Mouse (Mus musculus): Measurements from ENCODE around the gene Clec4f. TPM values are rescaled to one million over a fixed set of nuclear protein-coding genes. Genes with fewer than 3 reads are reported as not detected.

Clec4f gene
- polyA plus RNA-seq, 1 experiment from 2014 or later: 20.6 TPM

Other genes starting within 250 kb of the Clec4f start
- gene Tet3, start 197.1 kb downstream of the Clec4f start, polyA plus RNA-seq (2015; fragmentation: Nextera tagmentation; extraction: Ambion mirVana): 9.3 and 13.7 TPM in 2 replicates
- 24.1 and 24.3 TPM in 2 replicates for gene Dguok, start 149.2 kb downstream of the Clec4f start, polyA plus RNA-seq (2015; fragmentation: Nextera tagmentation; extraction: Ambion mirVana)
- 3.8 and 9.8 TPM in 2 replicates for gene Actg2, start 119.9 kb downstream of the Clec4f start, polyA plus RNA-seq (2015; fragmentation: Nextera tagmentation; extraction: Ambion mirVana)
- 9.6 TPM in 2 replicates for gene Stambp, start 83.5 kb downstream of the Clec4f start, polyA plus RNA-seq (2015; fragmentation: Nextera tagmentation; extraction: Ambion mirVana)
- gene Cd207, start 21.7 kb upstream of the Clec4f start, polyA plus RNA-seq (2015; fragmentation: Nextera tagmentation; extraction: Ambion mirVana): 1.3 and 1.4 TPM in 2 replicates
- not detected in 2 replicates for gene Vax2, start 55.1 kb upstream of the Clec4f start, polyA plus RNA-seq (2015; fragmentation: Nextera tagmentation; extraction: Ambion mirVana)
- not detected in 2 replicates for gene Atp6v1b1, start 86.8 kb upstream of the Clec4f start, polyA plus RNA-seq (2015; fragmentation: Nextera tagmentation; extraction: Ambion mirVana)
- gene Ankrd53, start 106.5 kb upstream of the Clec4f start, polyA plus RNA-seq (2015; fragmentation: Nextera tagmentation; extraction: Ambion mirVana): not detected in 2 replicates
- 39.2 and 42.0 TPM in 2 replicates for gene Tex261, start 119.6 kb upstream of the Clec4f start, polyA plus RNA-seq (2015; fragmentation: Nextera tagmentation; extraction: Ambion mirVana)
- gene Nagk, start 138.8 kb upstream of the Clec4f start, polyA plus RNA-seq (2015; fragmentation: Nextera tagmentation; extraction: Ambion mirVana): 18.8 and 20.1 TPM in 2 replicates
- 3.5 and 4.2 TPM in 2 replicates for gene Paip2b, start 175.6 kb upstream of the Clec4f start, polyA plus RNA-seq (2015; fragmentation: Nextera tagmentation; extraction: Ambion mirVana)
- 14.5 and 15.1 TPM in 2 replicates for gene Zfp638, start 210.9 kb upstream of the Clec4f start, polyA plus RNA-seq (2015; fragmentation: Nextera tagmentation; extraction: Ambion mirVana)

Data from liver, embryonic 16.5 days (tissue).